Mouse (Mus musculus): Measurements from ENCODE around the gene Kpnb1. TPM values are rescaled to one million over a fixed set of nuclear protein-coding genes. Genes with fewer than 3 reads are reported as not detected.

Kpnb1 gene
- polyA plus RNA-seq, 1 experiment from 2014 or later: 51.0 TPM

GRCm38 (mm10) chr11:97132185-97132584 is 55.5 kb downstream of the Kpnb1 start:
- Histone ChIP-seq H3K4me2 (replicated peaks; ENCODE audit: low read depth, low read length) (no peak overlapping the region), H3K4me3 (ENCODE audit: low read length) (no peak overlapping the region), H3K9ac (replicated peaks; ENCODE audit: low read length) (no peak overlapping the region), H3K4me1 (ENCODE audit: insufficient read depth, low read length) (peaks cover 9% of the 10 kb centered on the region), H3K27me3 (ENCODE audit: insufficient read depth, low read length) (0 out of 2 replicates have a peak, but pooled peaks cover 3% of the 10 kb centered on the region), H3K36me3 (ENCODE audit: insufficient read depth, low read length) (no peaks in the 10 kb centered on the region), H3K9me3 (ENCODE audit: low read length) (no peaks in the 10 kb centered on the region), H3K27ac (ENCODE audit: low read length) (no peak overlapping the region)
- ATAC-seq (ENCODE audit: low FRiP score, low TSS enrichment): no peak
- 16% methylated on average over 6 of the region's 6 CpGs for WGBS

- 80% methylated on average over 2 of the region's 2 CpGs for WGBS
- H3K27ac ChIP-seq (ENCODE audit: low read length): no peak overlapping the region
- H3K36me3 ChIP-seq (ENCODE audit: insufficient read depth, low read length): no peaks in the 10 kb centered on the region
- H3K27me3 ChIP-seq (ENCODE audit: insufficient read depth, low read length): 0 out of 2 replicates have a peak, but pooled peaks cover 3% of the 10 kb centered on the region
- no peak overlapping the region for H3K4me2 ChIP-seq (replicated peaks; ENCODE audit: low read depth, low read length)
- no peak overlapping the region for H3K9ac ChIP-seq (replicated peaks; ENCODE audit: low read length)
- H3K4me1 ChIP-seq (ENCODE audit: insufficient read depth, low read length): peaks cover 13% of the 10 kb centered on the region
- ATAC-seq (ENCODE audit: low FRiP score, low TSS enrichment): no peak
- H3K9me3 ChIP-seq (ENCODE audit: low read length): no peaks in the 10 kb centered on the region
- no peak overlapping the region for H3K4me3 ChIP-seq (ENCODE audit: low read length)
Measured at GRCm38 (mm10) chr11:97131683-97132082, 56.0 kb downstream of the Kpnb1 start.

- Histone ChIP-seq H3K4me3 (ENCODE audit: low read length) (no peak overlapping the region), H3K27me3 (ENCODE audit: insufficient read depth, low read length) (0 out of 2 replicates have a peak, but pooled peaks cover 5% of the 10 kb centered on the region), H3K27ac (ENCODE audit: low read length) (no peak overlapping the region), H3K4me2 (replicated peaks; ENCODE audit: low read depth, low read length) (no peak overlapping the region), H3K9ac (replicated peaks; ENCODE audit: low read length) (no peak overlapping the region), H3K9me3 (ENCODE audit: low read length) (no peaks in the 10 kb centered on the region), H3K4me1 (ENCODE audit: insufficient read depth, low read length) (peaks cover 15% of the 10 kb centered on the region), H3K36me3 (ENCODE audit: insufficient read depth, low read length) (no peaks in the 10 kb centered on the region)
- ATAC-seq (ENCODE audit: low FRiP score, low TSS enrichment): no peak
- WGBS: 73% methylated on average over 7 of the region's 7 CpGs
Measured at GRCm38 (mm10) chr11:97130318-97130717, 57.4 kb downstream of the Kpnb1 start.

- WGBS: 72% methylated on average over 3 of the region's 3 CpGs
- Histone ChIP-seq H3K36me3 (ENCODE audit: insufficient read depth, low read length) (no peaks in the 10 kb centered on the region), H3K9ac (replicated peaks; ENCODE audit: low read length) (no peak overlapping the region), H3K4me3 (ENCODE audit: low read length) (no peak overlapping the region), H3K4me2 (replicated peaks; ENCODE audit: low read depth, low read length) (no peak overlapping the region), H3K27me3 (ENCODE audit: insufficient read depth, low read length) (0 out of 2 replicates have a peak, but pooled peaks cover 5% of the 10 kb centered on the region), H3K9me3 (ENCODE audit: low read length) (no peaks in the 10 kb centered on the region), H3K27ac (ENCODE audit: low read length) (no peak overlapping the region), H3K4me1 (ENCODE audit: insufficient read depth, low read length) (peaks cover 11% of the 10 kb centered on the region)
- ATAC-seq (ENCODE audit: low FRiP score, low TSS enrichment): no peak
Measured at GRCm38 (mm10) chr11:97128956-97129355, 58.7 kb downstream of the Kpnb1 start.

GRCm38 (mm10) chr11:97127470-97128223 is 60.0 kb downstream of the Kpnb1 start:
- 0 out of 2 replicates have a peak, but pooled peaks cover 5% of the 10 kb centered on the region for H3K27me3 ChIP-seq (ENCODE audit: insufficient read depth, low read length)
- no peak for ATAC-seq (ENCODE audit: low FRiP score, low TSS enrichment)
- H3K9me3 ChIP-seq (ENCODE audit: low read length): no peaks in the 10 kb centered on the region
- H3K4me2 ChIP-seq (replicated peaks; ENCODE audit: low read depth, low read length): peak overlapping the region; percentile 90
- peak overlapping the region; percentile 57; the same call in 1 of the 2 replicates for H3K9ac ChIP-seq (replicated peaks; ENCODE audit: low read length)
- peaks cover 11% of the 10 kb centered on the region for H3K4me1 ChIP-seq (ENCODE audit: insufficient read depth, low read length)
- no peaks in the 10 kb centered on the region for H3K36me3 ChIP-seq (ENCODE audit: insufficient read depth, low read length)
- no peak overlapping the region for H3K27ac ChIP-seq (ENCODE audit: low read length)
- WGBS: 16% methylated on average over 19 of the region's 19 CpGs
- peak overlapping the region; percentile 56 for H3K4me3 ChIP-seq (ENCODE audit: low read length)

GRCm38 (mm10) chr11:97126645-97127468 is 60.8 kb downstream of the Kpnb1 start:
- Histone ChIP-seq H3K9me3 (ENCODE audit: low read length) (no peaks in the 10 kb centered on the region), H3K4me1 (ENCODE audit: insufficient read depth, low read length) (peaks cover 11% of the 10 kb centered on the region), H3K4me3 (ENCODE audit: low read length) (peak overlapping the region; percentile 56), H3K27ac (ENCODE audit: low read length) (no peak overlapping the region), H3K9ac (replicated peaks; ENCODE audit: low read length) (peak overlapping the region; percentile 57), H3K4me2 (replicated peaks; ENCODE audit: low read depth, low read length) (peak overlapping the region; percentile 90), H3K36me3 (ENCODE audit: insufficient read depth, low read length) (no peaks in the 10 kb centered on the region), H3K27me3 (ENCODE audit: insufficient read depth, low read length) (0 out of 2 replicates have a peak, but pooled peaks cover 5% of the 10 kb centered on the region)
- WGBS: 3% methylated on average over 32 of the region's 32 CpGs
- peak; percentile 60 for ATAC-seq (ENCODE audit: low FRiP score, low TSS enrichment)

- Histone ChIP-seq H3K4me3 (ENCODE audit: low read length) (no peak overlapping the region), H3K36me3 (ENCODE audit: insufficient read depth, low read length) (no peaks in the 10 kb centered on the region), H3K27me3 (ENCODE audit: insufficient read depth, low read length) (0 out of 2 replicates have a peak, but pooled peaks cover 5% of the 10 kb centered on the region), H3K27ac (ENCODE audit: low read length) (no peak overlapping the region), H3K4me2 (replicated peaks; ENCODE audit: low read depth, low read length) (no peak overlapping the region), H3K9ac (replicated peaks; ENCODE audit: low read length) (no peak overlapping the region), H3K9me3 (ENCODE audit: low read length) (no peaks in the 10 kb centered on the region), H3K4me1 (ENCODE audit: insufficient read depth, low read length) (peaks cover 17% of the 10 kb centered on the region)
- ATAC-seq (ENCODE audit: low FRiP score, low TSS enrichment): no peak
- 64% methylated on average over 10 of the region's 10 CpGs for WGBS
Measured at GRCm38 (mm10) chr11:97124266-97125036, 63.2 kb downstream of the Kpnb1 start.

GRCm38 (mm10) chr11:97123282-97123890 is 64.3 kb downstream of the Kpnb1 start:
- Histone ChIP-seq H3K4me2 (replicated peaks; ENCODE audit: low read depth, low read length) (no peak overlapping the region), H3K9me3 (ENCODE audit: low read length) (no peaks in the 10 kb centered on the region), H3K27me3 (ENCODE audit: insufficient read depth, low read length) (peaks cover 5% of the 10 kb centered on the region; the same call in 1 of the 2 replicates), H3K4me3 (ENCODE audit: low read length) (no peak overlapping the region), H3K27ac (ENCODE audit: low read length) (no peak overlapping the region), H3K4me1 (ENCODE audit: insufficient read depth, low read length) (peaks cover 17% of the 10 kb centered on the region), H3K36me3 (ENCODE audit: insufficient read depth, low read length) (no peaks in the 10 kb centered on the region), H3K9ac (replicated peaks; ENCODE audit: low read length) (no peak overlapping the region)
- no peak for ATAC-seq (ENCODE audit: low FRiP score, low TSS enrichment)
- 17% methylated on average over 11 of the region's 11 CpGs for WGBS

GRCm38 (mm10) chr11:97120641-97121040 is 67.0 kb downstream of the Kpnb1 start:
- Histone ChIP-seq H3K36me3 (ENCODE audit: insufficient read depth, low read length) (no peaks in the 10 kb centered on the region), H3K9me3 (ENCODE audit: low read length) (no peaks in the 10 kb centered on the region), H3K27me3 (ENCODE audit: insufficient read depth, low read length) (peaks cover 33% of the 10 kb centered on the region), H3K4me1 (ENCODE audit: insufficient read depth, low read length) (peaks cover 7% of the 10 kb centered on the region), H3K27ac (ENCODE audit: low read length) (no peak overlapping the region), H3K9ac (replicated peaks; ENCODE audit: low read length) (no peak overlapping the region), H3K4me3 (ENCODE audit: low read length) (no peak overlapping the region), H3K4me2 (replicated peaks; ENCODE audit: low read depth, low read length) (no peak overlapping the region)
- ATAC-seq (ENCODE audit: low FRiP score, low TSS enrichment): no peak
- WGBS: 60% methylated on average over 3 of the region's 3 CpGs

Measured in kidney, embryonic 16.5 days (tissue).